Mouse (Mus musculus): ENCODE data around the gene Golga7b. TPM values are rescaled to one million over a fixed set of nuclear protein-coding genes. Genes with fewer than 3 reads are reported as not detected.

Golga7b gene
- total and polyA plus RNA-seq, 2 experiments from 2014 or later: 0.30 TPM; not detected in 1

GRCm38 (mm10) chr19:42249976-42250914 is 2.9 kb downstream of the Golga7b start:
- Histone ChIP-seq H3K4me3 (ENCODE audit: low read depth, low read length) (no peak overlapping the region), H3K4me1 (ENCODE audit: control insufficient read depth, insufficient read depth) (no peaks in the 10 kb centered on the region), H3K27me3 (ENCODE audit: control insufficient read depth, insufficient read depth, low read length) (peaks cover 11% of the 10 kb centered on the region), H3K4me2 (ENCODE audit: low read depth, low read length) (no peak overlapping the region), H3K9ac (replicated peaks; ENCODE audit: low read depth, low read length) (no peak overlapping the region), H3K27ac (ENCODE audit: low read depth) (no peak overlapping the region), H3K9me3 (replicated peaks; ENCODE audit: control insufficient read depth, low read length) (no peaks in the 10 kb centered on the region), H3K36me3 (replicated peaks; ENCODE audit: control insufficient read depth, insufficient read depth, low read length) (no peaks in the 10 kb centered on the region)
- ATAC-seq (ENCODE audit: insufficient read depth, low read depth): no peak
- whole genome bisulfite sequencing: 68% methylated on average over 11 of the region's 11 CpGs
- DNase-seq (ENCODE audit: low spot score): no peak
- TF ChIP-seq EP300 (IDR thresholded peaks at IDR 0.05; ENCODE audit: low read depth): no peak
- TF ChIP-seq CTCF (IDR thresholded peaks at IDR 0.05; ENCODE audit: low read depth): no peak

- Histone ChIP-seq H3K9me3 (replicated peaks; ENCODE audit: control insufficient read depth, low read length) (no peaks in the 10 kb centered on the region), H3K27ac (ENCODE audit: low read depth) (no peak overlapping the region), H3K36me3 (replicated peaks; ENCODE audit: control insufficient read depth, insufficient read depth, low read length) (no peaks in the 10 kb centered on the region), H3K4me1 (ENCODE audit: control insufficient read depth, insufficient read depth) (no peaks in the 10 kb centered on the region), H3K27me3 (ENCODE audit: control insufficient read depth, insufficient read depth, low read length) (peaks cover 26% of the 10 kb centered on the region), H3K9ac (replicated peaks; ENCODE audit: low read depth, low read length) (no peak overlapping the region), H3K4me3 (ENCODE audit: low read depth, low read length) (peak overlapping the region; percentile 18; the same call in 1 of the 2 replicates), H3K4me2 (ENCODE audit: low read depth, low read length) (peak overlapping the region; percentile 47; the same call in 1 of the 2 replicates)
- WGBS: 2% methylated on average over 9 of the region's 23 CpGs
- TF ChIP-seq CTCF (IDR thresholded peaks at IDR 0.05; ENCODE audit: low read depth): no peak
- TF ChIP-seq EP300 (IDR thresholded peaks at IDR 0.05; ENCODE audit: low read depth): no peak
- ATAC-seq (ENCODE audit: insufficient read depth, low read depth) (no peak; the same call in 1 of the 2 replicates), DNase-seq (ENCODE audit: low spot score) (no peak)
Observed at GRCm38 (mm10) chr19:42255438-42255783, 8.0 kb downstream of the Golga7b start.

GRCm38 (mm10) chr19:42255784-42256610 is 8.6 kb downstream of the Golga7b start:
- Histone ChIP-seq H3K27me3 (ENCODE audit: control insufficient read depth, insufficient read depth, low read length) (peaks cover 26% of the 10 kb centered on the region), H3K27ac (ENCODE audit: low read depth) (no peak overlapping the region), H3K9me3 (replicated peaks; ENCODE audit: control insufficient read depth, low read length) (no peaks in the 10 kb centered on the region), H3K4me3 (ENCODE audit: low read depth, low read length) (peak overlapping the region; percentile 18; the same call in 1 of the 2 replicates), H3K4me2 (ENCODE audit: low read depth, low read length) (peak overlapping the region; percentile 47; the same call in 1 of the 2 replicates), H3K9ac (replicated peaks; ENCODE audit: low read depth, low read length) (no peak overlapping the region), H3K4me1 (ENCODE audit: control insufficient read depth, insufficient read depth) (no peaks in the 10 kb centered on the region), H3K36me3 (replicated peaks; ENCODE audit: control insufficient read depth, insufficient read depth, low read length) (no peaks in the 10 kb centered on the region)
- 4% methylated on average over 33 of the region's 42 CpGs for WGBS
- TF ChIP-seq EP300 (IDR thresholded peaks at IDR 0.05; ENCODE audit: low read depth) (no peak), CTCF (IDR thresholded peaks at IDR 0.05; ENCODE audit: low read depth) (peak; percentile 10; the same call in 1 of the 2 replicates)
- ATAC-seq (ENCODE audit: insufficient read depth, low read depth): peak; percentile 92
- DNase-seq (ENCODE audit: low spot score): peak; percentile 89

GRCm38 (mm10) chr19:42256611-42257240 is 9.4 kb downstream of the Golga7b start:
- Histone ChIP-seq H3K4me2 (ENCODE audit: low read depth, low read length) (no peak overlapping the region), H3K9me3 (replicated peaks; ENCODE audit: control insufficient read depth, low read length) (no peaks in the 10 kb centered on the region), H3K27me3 (ENCODE audit: control insufficient read depth, insufficient read depth, low read length) (peaks cover 26% of the 10 kb centered on the region), H3K36me3 (replicated peaks; ENCODE audit: control insufficient read depth, insufficient read depth, low read length) (no peaks in the 10 kb centered on the region), H3K4me1 (ENCODE audit: control insufficient read depth, insufficient read depth) (no peaks in the 10 kb centered on the region), H3K27ac (ENCODE audit: low read depth) (no peak overlapping the region), H3K9ac (replicated peaks; ENCODE audit: low read depth, low read length) (no peak overlapping the region), H3K4me3 (ENCODE audit: low read depth, low read length) (no peak overlapping the region)
- DNase-seq (ENCODE audit: low spot score) (no peak), ATAC-seq (ENCODE audit: insufficient read depth, low read depth) (no peak)
- WGBS: 79% methylated on average over 12 of the region's 12 CpGs
- TF ChIP-seq CTCF (IDR thresholded peaks at IDR 0.05; ENCODE audit: low read depth) (no peak), EP300 (IDR thresholded peaks at IDR 0.05; ENCODE audit: low read depth) (no peak)

- Histone ChIP-seq H3K4me2 (ENCODE audit: low read depth, low read length) (no peak overlapping the region), H3K4me3 (ENCODE audit: low read depth, low read length) (no peak overlapping the region), H3K9me3 (replicated peaks; ENCODE audit: control insufficient read depth, low read length) (no peaks in the 10 kb centered on the region), H3K36me3 (replicated peaks; ENCODE audit: control insufficient read depth, insufficient read depth, low read length) (no peaks in the 10 kb centered on the region), H3K27ac (ENCODE audit: low read depth) (no peak overlapping the region), H3K4me1 (ENCODE audit: control insufficient read depth, insufficient read depth) (no peaks in the 10 kb centered on the region), H3K27me3 (ENCODE audit: control insufficient read depth, insufficient read depth, low read length) (peaks cover 26% of the 10 kb centered on the region), H3K9ac (replicated peaks; ENCODE audit: low read depth, low read length) (no peak overlapping the region)
- WGBS: 79% methylated on average over 12 of the region's 12 CpGs
- no peak for DNase-seq (ENCODE audit: low spot score)
- no peak for TF ChIP-seq CTCF (IDR thresholded peaks at IDR 0.05; ENCODE audit: low read depth)
- TF ChIP-seq EP300 (IDR thresholded peaks at IDR 0.05; ENCODE audit: low read depth): no peak
- no peak for ATAC-seq (ENCODE audit: insufficient read depth, low read depth)
Observed at GRCm38 (mm10) chr19:42257241-42257635, 9.9 kb downstream of the Golga7b start.
